Mouse (Mus musculus) left cerebral cortex, postnatal 36 days (tissue): ENCODE data around the gene Psen1. TPM values are rescaled to one million over a fixed set of nuclear protein-coding genes. Genes with fewer than 3 reads are reported as not detected.

ENCODE experiments used
- DNase-seq, 2 experiments: peaks; one replicate each; pipeline ENCODE4 v3.0.0; 2021 to 2022; ENCODE audit warnings: low spot score in 2 of 2, mixed read lengths in 1 of 2
- intact Hi-C: fragments of 180-260 bp; cut with DNase I; formaldehyde crosslinking; loops from one replicate; pipeline ENCODE4 v1.15.1; 2025
- total RNA-seq, 2 experiments: library from RNA; stranded (reverse); gene quantifications; 2 replicates each; pipeline ENCODE4 v1.2.3; 2021

The Psen1 gene
- total RNA-seq, 2 experiments from 2014 or later, result 62.9 to 63.5 TPM

DNA sequence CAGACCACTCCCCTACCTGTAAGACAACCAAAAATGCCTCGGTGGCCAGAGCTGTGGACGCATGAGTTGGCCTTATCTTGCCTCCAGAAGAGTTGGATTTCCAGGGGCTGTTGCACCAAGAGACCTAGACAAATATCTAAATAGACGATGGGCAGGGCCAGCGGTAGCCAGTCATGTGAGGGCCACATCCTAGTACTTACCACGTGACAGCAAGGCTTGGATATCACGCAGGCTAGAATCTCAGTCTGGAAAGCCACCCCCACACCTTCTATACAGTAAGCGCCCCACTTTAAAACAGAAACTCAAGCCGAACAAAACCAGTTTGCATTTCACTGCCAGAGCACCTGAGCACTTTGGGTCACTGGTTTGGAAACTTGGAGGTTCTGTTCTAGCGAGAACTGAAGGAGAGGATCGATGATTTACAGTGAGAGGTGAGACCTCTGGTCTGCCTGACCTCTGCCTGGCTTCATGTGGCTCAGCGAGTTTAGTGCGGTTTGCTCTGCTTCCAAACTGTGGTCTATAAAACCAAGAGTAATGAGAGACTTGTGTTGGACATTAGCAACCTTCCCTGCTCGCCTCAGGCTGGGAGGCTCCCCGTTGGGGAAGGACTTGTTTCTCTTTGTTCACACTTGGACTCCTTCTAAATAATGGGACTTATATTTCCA is 80.4 kb downstream of the Psen1 start:
- DNase-seq, result no peak
- intact Hi-C loops, result loop anchor here (5.0 kb wide), 1 partner anchor 56 kb away; no protein-coding TSS in a partner anchor

DNA sequence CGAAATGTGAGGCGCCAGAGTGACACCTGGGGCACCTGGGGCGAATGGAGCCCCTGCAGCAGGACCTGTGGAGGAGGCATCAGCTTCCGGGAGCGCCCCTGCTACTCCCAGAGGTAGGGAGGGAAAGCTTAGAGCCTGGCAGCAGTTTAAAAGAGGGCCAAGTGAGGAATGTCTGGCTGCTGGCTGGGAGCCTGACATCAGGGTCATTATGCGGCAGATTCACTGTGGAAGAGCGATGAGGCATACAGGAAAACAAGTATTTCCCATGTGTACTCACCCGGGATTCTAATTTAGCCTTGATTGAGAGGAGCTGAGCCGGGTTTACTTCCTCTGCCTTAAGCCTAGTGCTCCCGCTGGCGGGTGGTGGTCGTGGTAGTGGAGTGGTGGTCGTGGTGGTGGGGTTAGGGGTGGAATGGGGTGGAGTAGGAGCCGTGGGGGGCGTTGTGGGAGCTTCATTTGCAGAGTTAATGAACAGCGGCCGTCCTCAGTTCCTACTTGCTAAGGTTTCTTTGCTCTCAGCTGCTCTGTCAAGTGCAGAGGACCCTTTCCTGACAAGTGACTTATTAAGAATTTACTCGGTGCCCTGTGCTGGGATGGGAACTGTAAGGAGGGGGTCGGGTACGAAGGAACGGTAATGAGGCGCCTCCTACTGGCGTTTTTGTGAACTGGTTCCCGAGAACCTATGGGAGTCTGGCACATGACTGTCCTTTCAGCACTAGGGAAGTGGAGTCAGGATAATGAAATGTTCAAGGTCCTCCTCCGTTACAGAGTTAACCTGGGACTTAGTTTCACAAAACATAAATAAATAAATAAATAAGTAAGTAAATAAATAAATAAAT is 82.7 kb downstream of the Psen1 start:
- no peak for DNase-seq
- intact Hi-C loops, result no loop called here

DNA sequence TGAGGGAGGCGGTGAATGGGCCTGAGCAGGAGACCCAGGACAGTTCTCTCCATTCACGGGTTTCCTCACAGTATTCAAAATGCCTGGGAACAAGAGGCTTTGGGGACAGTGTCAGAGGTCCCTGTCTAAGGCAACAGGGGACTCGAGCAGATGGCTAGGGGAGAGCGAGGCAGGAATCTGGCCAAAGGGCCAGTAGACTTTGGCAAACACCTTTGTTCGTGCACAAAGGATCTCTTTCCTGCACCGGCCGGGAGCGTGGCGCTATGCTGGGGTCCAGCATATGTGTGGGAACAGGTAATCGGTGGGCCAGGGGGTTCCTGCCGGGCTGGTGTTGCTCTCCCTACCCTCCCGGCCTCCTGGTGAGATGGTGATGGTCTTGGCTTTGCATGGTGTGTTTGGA is 87.7 kb downstream of the Psen1 start:
- DNase-seq, result no peak
- intact Hi-C loops, result no loop called here

DNA sequence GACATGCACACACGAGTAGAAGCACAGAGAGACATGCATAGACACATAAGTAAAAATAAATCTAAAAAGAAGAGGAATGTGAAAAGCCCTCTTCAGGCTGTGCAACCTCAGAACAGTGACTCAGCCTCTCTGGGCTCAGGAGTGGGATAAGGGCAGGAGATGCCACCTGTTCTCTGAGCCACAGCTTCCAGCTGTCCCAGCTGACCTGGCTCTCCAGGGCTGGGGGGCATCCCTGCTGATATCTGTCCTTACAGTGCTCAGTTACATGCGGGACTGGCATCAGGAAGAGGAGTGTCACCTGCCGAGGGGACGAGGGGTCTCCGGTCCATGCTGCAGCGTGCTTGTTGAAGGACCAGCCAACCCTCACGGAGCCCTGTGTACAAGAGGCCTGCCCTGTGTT is 88.8 kb downstream of the Psen1 start:
- intact Hi-C loops, result no loop called here
- no peak for DNase-seq

DNA sequence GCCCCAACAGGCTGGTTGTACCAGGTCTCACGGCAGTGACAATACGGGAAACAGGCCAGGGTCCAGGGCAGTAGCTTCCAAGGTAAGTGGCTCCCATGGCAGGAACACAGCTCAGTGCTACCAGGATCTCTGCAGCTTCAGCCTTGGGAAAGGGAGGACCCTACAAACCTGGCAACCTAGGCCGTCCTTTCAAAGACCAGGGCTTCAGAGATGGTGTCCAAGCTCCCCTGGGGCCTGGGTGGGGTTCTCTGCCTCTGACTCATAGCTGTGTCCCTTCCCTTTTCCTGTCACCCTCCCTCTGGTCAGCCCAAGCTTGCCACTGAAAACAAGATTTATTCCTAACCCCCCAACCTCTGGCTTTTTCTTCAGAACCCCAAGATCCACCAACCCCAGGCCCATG is 92.2 kb downstream of the Psen1 start:
- DNase-seq, result no peak
- intact Hi-C loops, result no loop called here

DNA sequence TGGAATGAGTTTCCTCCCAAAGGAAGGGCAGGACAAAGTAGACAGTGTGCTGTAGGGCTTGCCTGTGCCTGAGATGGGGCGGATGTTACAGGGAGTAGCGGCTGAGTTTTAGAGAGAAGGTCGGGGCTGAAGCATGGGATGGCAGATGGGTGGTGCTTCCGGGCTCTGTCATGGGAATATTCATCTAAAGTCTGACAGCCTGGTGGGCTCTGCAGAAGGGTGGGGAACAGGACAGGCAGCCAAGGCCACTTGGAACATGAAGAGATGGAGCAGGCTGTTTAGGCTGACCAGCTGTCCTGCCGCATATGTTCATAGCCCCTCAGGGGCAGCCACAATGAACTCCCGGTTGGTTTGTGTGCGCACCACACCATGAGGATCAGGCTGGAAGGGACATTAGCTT is 93.3 kb downstream of the Psen1 start:
- intact Hi-C loops, result no loop called here
- DNase-seq, result no peak

DNA sequence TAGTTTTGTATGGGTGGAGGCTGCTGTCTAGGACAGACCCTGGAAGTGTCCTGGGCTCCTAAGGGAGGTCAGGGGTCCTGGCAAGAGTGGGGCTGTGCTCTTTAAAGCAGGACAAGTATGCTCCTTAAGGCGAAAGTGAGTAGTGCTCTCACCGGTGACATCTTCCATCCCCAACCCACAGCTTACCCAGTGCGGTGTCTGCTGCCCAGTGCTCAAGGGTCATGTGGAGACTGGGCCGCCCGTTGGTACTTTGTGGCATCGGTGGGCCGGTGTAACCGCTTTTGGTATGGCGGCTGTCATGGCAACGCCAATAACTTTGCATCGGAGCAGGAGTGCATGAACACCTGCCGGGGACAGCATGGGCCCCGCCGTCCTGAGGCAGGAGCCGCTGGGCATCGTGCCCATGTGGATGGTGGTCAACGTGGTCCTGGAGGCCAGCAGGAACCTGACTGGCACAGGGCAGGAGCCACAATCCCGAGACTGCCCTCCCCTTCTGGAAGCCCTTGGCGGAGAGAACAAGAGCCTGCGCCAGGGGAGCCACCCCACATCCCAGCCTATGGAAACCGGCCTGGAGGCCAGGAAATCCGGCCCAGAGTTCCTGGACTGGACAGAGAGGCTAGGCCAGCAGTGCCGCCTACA is 93.8 kb downstream of the Psen1 start:
- no peak for DNase-seq

DNA sequence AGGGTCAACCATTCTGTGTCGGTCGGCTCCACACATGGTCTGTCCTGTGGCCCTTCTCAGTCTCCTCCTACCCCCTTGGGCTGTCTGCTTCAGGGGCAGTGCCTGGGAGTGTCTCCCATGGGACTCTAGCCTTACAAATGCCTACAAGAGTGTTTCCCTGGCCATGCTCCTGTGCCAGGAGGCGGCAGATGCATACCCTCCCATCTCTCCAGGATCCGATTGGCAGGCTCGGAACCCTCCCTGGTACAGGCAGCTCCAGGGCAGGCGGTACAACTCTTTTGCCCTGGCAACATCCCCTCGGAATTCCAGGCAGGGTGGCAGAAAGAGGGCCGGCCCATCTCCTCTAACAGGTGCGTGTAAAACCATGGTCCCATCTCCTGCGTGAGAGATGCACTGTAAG is 94.7 kb downstream of the Psen1 start:
- DNase-seq, result no peak
- intact Hi-C loops, result no loop called here

More for the DNA sequence above, 93.8 kb downstream of the Psen1 start:
- intact Hi-C loops, result no loop called here

Other genes starting within 250 kb of the Psen1 start
- 1 to 10 TPM; 4.4 to 7.8 TPM for gene Dpf3, start 200.4 kb upstream of the Psen1 start, total RNA-seq
- gene Dcaf4, start 167.7 kb upstream of the Psen1 start, total RNA-seq, result 10 to 100 TPM; 28.7 to 32.3 TPM
- gene Zfyve1, start 90.9 kb upstream of the Psen1 start, total RNA-seq, result 10 to 100 TPM; 43.6 to 44.9 TPM
- 100 to 1,000 TPM in 1 of 2 experiments, 10 to 100 TPM in 1; 79.7 to 150 TPM for gene Rbm25, start 56.9 kb upstream of the Psen1 start, total RNA-seq
- 10 to 100 TPM in 1 of 2 experiments, 1 to 10 TPM in 1; 7.4 to 11.5 TPM for gene Papln, start 75.5 kb downstream of the Psen1 start, total RNA-seq
- 10 to 100 TPM; 59.4 to 76.9 TPM for gene Numb, start 233.8 kb downstream of the Psen1 start, total RNA-seq